Mouse (Mus musculus) hindbrain, embryonic 13.5 days (tissue): Measurements from ENCODE around the gene Tmem132e. TPM values are rescaled to one million over a fixed set of nuclear protein-coding genes. Genes with fewer than 3 reads are reported as not detected.
A peak's percentile ranks its signal among the peaks of the same experiment; 100 is the strongest.

Experiments used
- ATAC-seq: fragments of 200-750 bp; cut with Nextera tagmentation; 2 replicates; pipeline ENCODE4 v1.8.0; 2017; ENCODE audit warnings: moderate TSS enrichment; ENCODE audit not compliant: low FRiP score
- H3K27ac ChIP-seq: fragments of 300-500 bp; sonication (generic); 2 replicates; pipeline ENCODE4 v1.5.1; 2015; ENCODE audit warnings: inconsistent platforms, mild to moderate bottlenecking, moderate library complexity
- H3K27me3 ChIP-seq: fragments of 300-500 bp; sonication (generic); 2 replicates; pipeline ENCODE4 v1.6.1; 2015; ENCODE audit warnings: mild to moderate bottlenecking, inconsistent platforms
- H3K36me3 ChIP-seq: fragments of 300-500 bp; sonication (generic); 2 replicates; pipeline ENCODE4 v1.6.1; 2015; ENCODE audit warnings: mild to moderate bottlenecking, inconsistent platforms
- H3K4me1 ChIP-seq: fragments of 300-500 bp; sonication (generic); replicated peaks from 2 replicates; pipeline ENCODE4 v1.6.1; 2015; ENCODE audit warnings: inconsistent platforms
- H3K4me2 ChIP-seq: fragments of 300-500 bp; sonication (generic); 2 replicates; pipeline ENCODE4 v1.6.1; 2015; ENCODE audit warnings: inconsistent platforms, mild to moderate bottlenecking, moderate library complexity
- H3K4me3 ChIP-seq: fragments of 300-500 bp; sonication (generic); 2 replicates; pipeline ENCODE4 v1.5.1; 2015; ENCODE audit warnings: mild to moderate bottlenecking, inconsistent platforms
- H3K9ac ChIP-seq: fragments of 300-500 bp; sonication (generic); 2 replicates; pipeline ENCODE4 v1.6.1; 2015; ENCODE audit warnings: mild to moderate bottlenecking, inconsistent platforms
- H3K9me3 ChIP-seq: fragments of 300-500 bp; sonication (generic); 2 replicates; pipeline ENCODE4 v1.6.1; 2016; ENCODE audit warnings: inconsistent platforms
- WGBS: fragments of 180-500 bp; shearing (Covaris S2); methylation state at CpG from one replicate; pipeline ENCODE4 v1.1.7; 2015; 5-methylcytosine and 5-hydroxymethylcytosine counted together
- polyA plus RNA-seq: library from polyadenylated mRNA; unstranded; fragments of >200 nt; fragmentation: Nextera tagmentation; extraction: Ambion mirVana; gene quantifications from 2 replicates; pipeline ENCODE4 v1.2.1, GENCODE M21; 2015

Gene Tmem132e
- polyA plus RNA-seq, 1 experiment from 2014 or later: 2.2 TPM

DNA sequence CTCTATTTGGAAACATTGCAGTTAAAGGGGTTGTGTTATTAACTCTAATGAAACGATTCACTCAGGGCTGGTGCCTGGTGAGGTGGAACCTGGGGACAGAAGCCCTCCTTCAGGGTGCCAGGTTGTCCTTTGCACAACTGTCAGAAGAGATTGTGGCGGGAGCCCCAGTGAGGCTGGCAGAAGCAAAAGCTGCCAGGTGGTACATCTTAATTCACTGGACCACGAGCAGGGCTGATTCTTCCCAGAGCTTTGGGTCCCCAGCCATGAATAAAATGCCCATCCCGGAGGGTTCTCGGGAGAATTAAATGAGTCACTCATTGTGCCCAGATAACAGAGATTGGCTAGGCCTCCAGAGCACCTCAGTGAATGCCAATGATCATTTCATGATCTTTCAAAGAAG is 63.8 kb downstream of the Tmem132e start:
- H3K27ac ChIP-seq: peak overlapping the region; percentile 61
- no peak overlapping the region for H3K4me3 ChIP-seq
- no peak overlapping the region for H3K4me2 ChIP-seq
- H3K4me1 ChIP-seq: peaks cover 20% of the 10 kb centered on the region
- no peak overlapping the region for H3K9ac ChIP-seq
- no peaks in the 10 kb centered on the region for H3K36me3 ChIP-seq
- no peak for ATAC-seq
- no peaks in the 10 kb centered on the region for H3K9me3 ChIP-seq
- 39% methylated on average over 5 of the region's 5 CpGs for WGBS
- H3K27me3 ChIP-seq: 0 out of 2 replicates have a peak, but pooled peaks cover 8% of the 10 kb centered on the region

GRCm38 (mm10) chr11:82453230-82453629 is 64.5 kb downstream of the Tmem132e start:
- Histone ChIP-seq H3K27me3 (0 out of 2 replicates have a peak, but pooled peaks cover 8% of the 10 kb centered on the region), H3K4me3 (no peak overlapping the region), H3K9me3 (no peaks in the 10 kb centered on the region), H3K36me3 (no peaks in the 10 kb centered on the region), H3K4me1 (peaks cover 20% of the 10 kb centered on the region), H3K9ac (no peak overlapping the region), H3K4me2 (no peak overlapping the region), H3K27ac (peak overlapping the region; percentile 61; the same call in 1 of the 2 replicates)
- WGBS: 49% methylated on average over 7 of the region's 7 CpGs
- ATAC-seq: no peak

GRCm38 (mm10) chr11:82461326-82461725 is 72.6 kb downstream of the Tmem132e start:
- no peak overlapping the region for H3K4me3 ChIP-seq
- no peaks in the 10 kb centered on the region for H3K9me3 ChIP-seq
- H3K27ac ChIP-seq: 0 out of 2 replicates have a peak overlapping the region, but pooled peaks have one; percentile 31
- H3K4me2 ChIP-seq: no peak overlapping the region
- peaks cover 11% of the 10 kb centered on the region for H3K4me1 ChIP-seq
- H3K9ac ChIP-seq: no peak overlapping the region
- 0 out of 2 replicates have a peak, but pooled peaks cover 4% of the 10 kb centered on the region for H3K27me3 ChIP-seq
- WGBS: 81% methylated on average over 7 of the region's 7 CpGs
- no peak for ATAC-seq
- no peaks in the 10 kb centered on the region for H3K36me3 ChIP-seq

GRCm38 (mm10) chr11:82465536-82465935 is 76.8 kb downstream of the Tmem132e start:
- no peak overlapping the region for H3K4me2 ChIP-seq
- peaks cover 18% of the 10 kb centered on the region; the same call in 1 of the 2 replicates for H3K4me1 ChIP-seq
- 0 out of 2 replicates have a peak, but pooled peaks cover 4% of the 10 kb centered on the region for H3K27me3 ChIP-seq
- no peak overlapping the region for H3K27ac ChIP-seq
- H3K36me3 ChIP-seq: no peaks in the 10 kb centered on the region
- H3K9ac ChIP-seq: no peak overlapping the region
- no peak overlapping the region for H3K4me3 ChIP-seq
- WGBS: 93% methylated on average over 9 of the region's 9 CpGs
- no peaks in the 10 kb centered on the region for H3K9me3 ChIP-seq
- no peak for ATAC-seq

GRCm38 (mm10) chr11:82467218-82467617 is 78.5 kb downstream of the Tmem132e start:
- H3K9me3 ChIP-seq: no peaks in the 10 kb centered on the region
- no peak overlapping the region for H3K4me3 ChIP-seq
- 71% methylated on average over 7 of the region's 7 CpGs for WGBS
- H3K27ac ChIP-seq: no peak overlapping the region
- peaks cover 17% of the 10 kb centered on the region; the same call in 1 of the 2 replicates for H3K4me1 ChIP-seq
- H3K27me3 ChIP-seq: 0 out of 2 replicates have a peak, but pooled peaks cover 4% of the 10 kb centered on the region
- no peaks in the 10 kb centered on the region for H3K36me3 ChIP-seq
- H3K4me2 ChIP-seq: no peak overlapping the region
- H3K9ac ChIP-seq: no peak overlapping the region
- ATAC-seq: no peak

DNA sequence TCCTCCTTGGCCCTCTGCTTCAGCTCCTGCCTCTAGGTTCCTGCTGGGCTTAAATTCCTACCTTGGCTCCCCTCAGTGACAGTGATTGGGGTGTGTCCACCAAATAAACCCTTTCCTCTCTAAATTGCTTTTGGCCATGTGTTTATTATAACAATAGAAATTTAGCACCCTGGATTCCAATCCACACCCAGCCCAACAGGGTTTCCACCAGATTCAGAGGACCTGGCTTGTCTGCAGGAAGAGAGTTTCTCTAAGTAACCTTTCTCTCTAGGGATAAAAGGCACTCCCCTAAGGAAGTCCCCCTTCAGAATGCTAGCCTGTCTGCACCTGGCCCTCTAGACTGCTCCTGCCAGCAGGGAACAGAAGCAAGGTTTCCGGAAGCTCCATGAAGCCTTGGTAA is 82.4 kb downstream of the Tmem132e start:
- no peak overlapping the region for H3K9ac ChIP-seq
- no peaks in the 10 kb centered on the region for H3K9me3 ChIP-seq
- H3K36me3 ChIP-seq: no peaks in the 10 kb centered on the region
- no peak overlapping the region for H3K4me2 ChIP-seq
- H3K4me3 ChIP-seq: no peak overlapping the region
- peaks cover 34% of the 10 kb centered on the region for H3K4me1 ChIP-seq
- ATAC-seq: no peak
- 77% methylated on average over 1 of the region's 1 CpGs for WGBS
- H3K27ac ChIP-seq: no peak overlapping the region
- H3K27me3 ChIP-seq: no peaks in the 10 kb centered on the region

DNA sequence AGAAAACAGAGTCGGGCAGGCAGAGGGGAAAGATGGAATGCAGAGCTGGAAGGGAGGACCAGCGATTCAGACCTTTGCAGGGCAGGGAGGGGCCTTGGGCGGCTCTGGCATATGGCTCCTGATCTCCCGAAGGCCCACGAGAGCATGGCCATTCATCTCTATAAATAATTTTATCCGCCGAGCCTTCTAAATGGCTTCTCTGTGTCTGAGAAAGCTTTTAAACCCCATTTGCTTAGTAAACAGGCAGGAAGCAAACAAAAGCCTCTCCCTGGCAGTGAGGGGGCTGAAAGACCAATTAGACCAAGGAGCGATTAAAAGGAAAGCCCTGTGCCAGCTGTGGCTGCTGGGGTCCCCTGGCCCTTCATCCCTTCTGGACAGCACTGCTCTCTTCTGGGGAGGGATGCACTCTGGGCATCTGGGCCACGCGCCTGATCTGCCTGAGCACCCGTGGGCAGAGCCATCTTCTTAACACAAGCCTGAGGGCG is 84.5 kb downstream of the Tmem132e start:
- no peaks in the 10 kb centered on the region for H3K36me3 ChIP-seq

DNA sequence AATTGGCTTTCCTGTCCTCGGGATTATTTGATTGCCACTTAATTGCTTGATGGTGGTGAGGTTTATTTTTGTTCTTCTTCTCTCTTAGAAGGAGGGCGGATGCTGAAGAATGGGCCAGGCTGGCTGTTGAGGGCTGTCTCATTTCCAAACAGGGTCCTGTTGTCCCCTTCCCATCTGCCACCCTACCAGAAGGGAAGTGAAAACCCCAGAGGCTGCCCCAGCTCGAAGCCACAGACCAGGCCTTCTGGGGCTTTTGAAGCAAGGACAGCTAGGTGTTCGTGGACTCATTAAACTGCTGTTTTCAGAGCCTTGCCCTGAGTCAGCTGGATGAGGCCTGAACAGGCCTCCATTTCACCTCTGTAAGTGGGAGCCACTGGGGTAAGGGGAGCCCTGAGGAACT is 87.4 kb downstream of the Tmem132e start:
- Histone ChIP-seq H3K9me3 (no peaks in the 10 kb centered on the region), H3K4me1 (peaks cover 46% of the 10 kb centered on the region), H3K4me2 (no peak overlapping the region), H3K9ac (no peak overlapping the region), H3K27me3 (no peaks in the 10 kb centered on the region), H3K4me3 (no peak overlapping the region), H3K36me3 (no peaks in the 10 kb centered on the region), H3K27ac (no peak overlapping the region)
- no peak for ATAC-seq
- WGBS: 74% methylated on average over 4 of the region's 4 CpGs

More for the DNA sequence above, 84.5 kb downstream of the Tmem132e start:
- H3K4me1 ChIP-seq: peaks cover 28% of the 10 kb centered on the region
- H3K27ac ChIP-seq: peak overlapping the region; percentile 63
- 24% methylated on average over 12 of the region's 12 CpGs for WGBS
- H3K9me3 ChIP-seq: no peaks in the 10 kb centered on the region
- no peak overlapping the region for H3K4me2 ChIP-seq
- no peaks in the 10 kb centered on the region for H3K27me3 ChIP-seq
- no peak overlapping the region for H3K4me3 ChIP-seq
- peak overlapping the region; percentile 26; the same call in 1 of the 2 replicates for H3K9ac ChIP-seq
- peak; percentile 61 for ATAC-seq

- Histone ChIP-seq H3K27me3 (no peaks in the 10 kb centered on the region), H3K4me2 (no peak overlapping the region), H3K4me3 (no peak overlapping the region), H3K4me1 (peaks cover 43% of the 10 kb centered on the region), H3K27ac (no peak overlapping the region), H3K9ac (no peak overlapping the region), H3K9me3 (no peaks in the 10 kb centered on the region), H3K36me3 (no peaks in the 10 kb centered on the region)
- whole genome bisulfite sequencing: 67% methylated on average over 3 of the region's 3 CpGs
- no peak for ATAC-seq
Measured at GRCm38 (mm10) chr11:82477412-82477811, 88.7 kb downstream of the Tmem132e start.

- H3K4me1 ChIP-seq: peaks cover 37% of the 10 kb centered on the region
- H3K4me3 ChIP-seq: no peak overlapping the region
- WGBS: 76% methylated on average over 3 of the region's 3 CpGs
- H3K4me2 ChIP-seq: no peak overlapping the region
- no peaks in the 10 kb centered on the region for H3K36me3 ChIP-seq
- no peaks in the 10 kb centered on the region for H3K27me3 ChIP-seq
- H3K9ac ChIP-seq: no peak overlapping the region
- no peaks in the 10 kb centered on the region for H3K9me3 ChIP-seq
- ATAC-seq: no peak
- H3K27ac ChIP-seq: no peak overlapping the region
Measured at GRCm38 (mm10) chr11:82480941-82481340, 92.2 kb downstream of the Tmem132e start.

- ATAC-seq: peak; percentile 63; the same call in 1 of the 2 replicates
- peak overlapping the region; percentile 37; the same call in 1 of the 2 replicates for H3K27ac ChIP-seq
- WGBS: 17% methylated on average over 8 of the region's 8 CpGs
Measured at GRCm38 (mm10) chr11:82487359-82488086, 98.8 kb downstream of the Tmem132e start.

DNA sequence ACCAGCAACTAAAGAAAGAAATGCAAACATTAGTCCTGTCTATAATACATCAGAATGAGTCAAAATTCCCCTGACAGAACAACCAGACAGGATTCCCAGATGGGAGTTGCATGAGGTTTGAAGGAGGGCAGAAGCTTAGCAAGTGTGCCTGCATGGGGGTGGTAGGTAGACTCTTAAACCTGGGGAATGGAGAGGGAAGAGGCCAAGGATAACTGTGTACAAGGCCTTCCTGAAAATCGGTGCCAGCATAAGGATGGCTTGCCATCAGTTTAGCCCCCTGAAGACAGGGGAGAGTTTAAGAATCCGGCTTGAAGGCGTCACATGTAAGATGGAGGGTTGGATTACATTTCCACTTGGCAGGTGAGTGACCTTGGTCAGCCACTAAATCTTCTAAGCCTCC is 102.2 kb downstream of the Tmem132e start:
- no peak overlapping the region for H3K27ac ChIP-seq
- no peaks in the 10 kb centered on the region for H3K9me3 ChIP-seq
- no peaks in the 10 kb centered on the region for H3K27me3 ChIP-seq
- H3K4me1 ChIP-seq: peaks cover 14% of the 10 kb centered on the region
- no peak overlapping the region for H3K4me3 ChIP-seq
- no peak overlapping the region for H3K4me2 ChIP-seq
- H3K36me3 ChIP-seq: no peaks in the 10 kb centered on the region
- no peak for ATAC-seq
- WGBS: 94% methylated on average over 3 of the region's 3 CpGs
- no peak overlapping the region for H3K9ac ChIP-seq

More at GRCm38 (mm10) chr11:82487359-82488086, 98.8 kb downstream of the Tmem132e start:
- Histone ChIP-seq H3K4me1 (peaks cover 22% of the 10 kb centered on the region), H3K4me3 (no peak overlapping the region), H3K9ac (no peak overlapping the region), H3K4me2 (no peak overlapping the region), H3K36me3 (no peaks in the 10 kb centered on the region), H3K27me3 (no peaks in the 10 kb centered on the region), H3K9me3 (no peaks in the 10 kb centered on the region)
